Mouse (Mus musculus) small intestine, adult 10 weeks (tissue): ENCODE data around the gene 9030612E09Rik. TPM values are rescaled to one million over a fixed set of nuclear protein-coding genes. Genes with fewer than 3 reads are reported as not detected.

Experiments used
- polyA plus RNA-seq: library from polyadenylated mRNA; stranded (reverse); fragments of 350-450 nt; fragmentation: Illumina TruSeq; extraction: RNeasy Lipid Tissue Mini Kit (QIAGEN cat#74804); gene quantifications from one replicate; pipeline ENCODE4 v1.2.3, GENCODE M21; 2014; ENCODE audit warnings: low replicate concordance

The 9030612E09Rik gene
- polyA plus RNA-seq: not detected

DNA sequence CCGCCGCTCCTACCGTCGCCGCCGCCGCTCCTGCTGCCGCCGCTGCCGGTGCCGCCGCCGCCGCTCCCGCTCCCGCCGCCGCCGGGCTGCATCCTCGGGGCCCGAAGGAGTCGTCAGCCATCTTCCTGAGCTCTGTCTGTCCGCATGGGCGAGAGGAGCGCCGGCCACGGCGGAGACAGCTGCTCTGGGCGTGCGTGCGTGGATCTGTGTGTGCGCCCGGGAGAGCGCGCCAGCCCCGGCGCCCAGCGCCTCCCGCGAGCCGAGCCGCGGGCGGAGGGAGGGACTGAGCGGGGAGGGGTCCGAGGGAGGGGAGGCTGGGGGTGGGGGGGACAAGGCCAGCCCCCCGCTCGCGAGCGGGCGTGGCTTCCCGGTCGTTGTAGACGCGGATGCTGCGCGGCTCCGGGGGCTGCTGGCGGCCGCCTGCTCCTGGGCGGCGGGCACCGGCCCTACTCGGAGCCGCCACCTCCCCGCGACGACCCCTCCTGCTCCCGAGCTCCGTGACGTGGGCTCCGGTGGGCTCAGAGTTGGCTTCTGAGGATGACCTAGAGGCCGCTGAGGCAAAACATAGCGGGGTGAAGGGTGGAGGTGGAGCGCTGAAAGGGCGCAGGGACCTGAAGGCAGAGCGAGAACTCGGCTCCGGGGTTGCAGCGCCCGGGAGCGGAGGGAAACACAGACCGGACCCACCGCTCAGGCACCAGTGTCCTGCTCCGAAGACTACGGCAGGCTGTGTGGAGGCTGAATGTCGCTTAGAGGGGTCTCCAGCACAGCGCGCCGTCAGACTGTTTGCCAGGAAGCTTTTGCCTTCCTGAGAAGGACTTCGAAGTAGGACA, at the start of gene 9030612E09Rik, which contains the start of gene Sobp:
9030612E09Rik (plus strand) TSS at position 379 of the 830 bp plus-strand sequence.
Sobp (minus strand) TSS at position 205 of the 830 bp plus-strand sequence.

DNA sequence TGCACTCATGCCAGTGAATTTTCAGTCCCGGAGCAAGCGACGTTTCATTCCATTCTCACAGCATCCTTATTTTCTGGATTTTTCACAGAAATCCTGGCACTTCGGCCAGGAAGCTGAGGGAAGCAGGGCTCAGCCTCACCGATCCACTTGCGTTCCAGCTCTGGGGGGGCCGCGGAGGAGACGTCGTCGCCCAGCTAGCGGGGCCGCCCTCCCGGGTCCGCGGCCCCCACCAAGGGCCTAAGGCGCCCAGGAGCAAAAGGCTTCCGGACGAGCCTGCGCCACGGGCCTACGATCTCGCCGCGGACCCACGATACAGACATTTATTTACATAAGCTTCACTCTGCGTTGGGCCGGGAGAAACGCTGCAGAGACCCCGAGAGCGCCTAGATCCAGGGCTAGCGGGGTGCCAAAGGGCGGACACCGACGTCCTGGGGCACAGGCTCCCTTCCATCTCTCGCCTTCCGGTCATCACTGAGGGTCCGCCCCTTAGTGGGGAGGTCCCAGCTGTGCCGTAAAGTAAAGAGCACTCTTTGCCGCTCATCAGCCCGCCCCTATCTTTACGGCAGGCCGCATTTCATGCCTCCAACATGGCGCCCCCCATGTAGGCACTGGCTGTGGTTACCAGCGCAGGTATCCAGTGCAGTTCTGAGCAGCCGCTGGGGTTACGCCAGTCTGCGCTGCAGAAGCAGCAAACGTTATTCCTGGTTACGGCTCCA, 46.6 kb downstream of the 9030612E09Rik start, which contains the start of gene Pdss2:
Pdss2 (plus strand) TSS at position 577 of the 716 bp plus-strand sequence.

Other genes starting within 250 kb of the 9030612E09Rik start
- 0.89 TPM for gene Sobp, start 174 bp upstream of the 9030612E09Rik start, polyA plus RNA-seq
- 31.9 TPM for gene Pdss2, start 46.8 kb downstream of the 9030612E09Rik start, polyA plus RNA-seq